Mouse (Mus musculus) heart, embryonic 12.5 days (tissue): ENCODE measurements at regions not wholly inside any gene's neighbourhood (a gene's known extent, or its start where the extent isn't known, plus 50 kb on each side); places are given as distances from the start of the nearest gene placed in this dataset.

ENCODE experiments used
- ATAC-seq: fragments of 200-750 bp; cut with Nextera tagmentation; 2 replicates; pipeline ENCODE4 v1.8.0; 2017; ENCODE audit warnings: moderate TSS enrichment, moderate library complexity; ENCODE audit not compliant: insufficient number of reproducible peaks, low FRiP score
- H3K27ac ChIP-seq: fragments of 300-500 bp; sonication (generic); 2 replicates; pipeline ENCODE4 v1.5.1; 2016; ENCODE audit warnings: mild to moderate bottlenecking, moderate library complexity; ENCODE audit not compliant: poor library complexity, severe bottlenecking
- H3K27me3 ChIP-seq: fragments of 300-500 bp; sonication (generic); replicated peaks from 2 replicates; pipeline ENCODE4 v1.6.1; 2016; ENCODE audit warnings: mild to moderate bottlenecking, moderate library complexity
- H3K36me3 ChIP-seq: fragments of 300-500 bp; sonication (generic); 2 replicates; pipeline ENCODE4 v1.6.1; 2016; ENCODE audit warnings: mild to moderate bottlenecking, moderate library complexity
- H3K4me1 ChIP-seq: fragments of 300-500 bp; sonication (generic); replicated peaks from 2 replicates; pipeline ENCODE4 v1.6.1; 2016; ENCODE audit warnings: mild to moderate bottlenecking
- H3K4me2 ChIP-seq: fragments of 300-500 bp; sonication (generic); 2 replicates; pipeline ENCODE4 v1.6.1; 2016; ENCODE audit warnings: mild to moderate bottlenecking, moderate library complexity
- H3K4me3 ChIP-seq: fragments of 300-500 bp; sonication (generic); 2 replicates; pipeline ENCODE4 v1.5.1; 2016; ENCODE audit warnings: mild to moderate bottlenecking
- H3K9ac ChIP-seq: fragments of 300-500 bp; sonication (generic); 2 replicates; pipeline ENCODE4 v1.6.1; 2016; ENCODE audit warnings: mild to moderate bottlenecking, moderate library complexity
- H3K9me3 ChIP-seq: fragments of 300-500 bp; sonication (generic); replicated peaks from 2 replicates; pipeline ENCODE4 v1.6.1; 2016; ENCODE audit warnings: mild to moderate bottlenecking, moderate library complexity
- WGBS: fragments of 180-500 bp; shearing (Covaris S2); methylation state at CpG from one replicate; pipeline ENCODE4 v1.1.7; 2016; 5-methylcytosine and 5-hydroxymethylcytosine counted together

DNA sequence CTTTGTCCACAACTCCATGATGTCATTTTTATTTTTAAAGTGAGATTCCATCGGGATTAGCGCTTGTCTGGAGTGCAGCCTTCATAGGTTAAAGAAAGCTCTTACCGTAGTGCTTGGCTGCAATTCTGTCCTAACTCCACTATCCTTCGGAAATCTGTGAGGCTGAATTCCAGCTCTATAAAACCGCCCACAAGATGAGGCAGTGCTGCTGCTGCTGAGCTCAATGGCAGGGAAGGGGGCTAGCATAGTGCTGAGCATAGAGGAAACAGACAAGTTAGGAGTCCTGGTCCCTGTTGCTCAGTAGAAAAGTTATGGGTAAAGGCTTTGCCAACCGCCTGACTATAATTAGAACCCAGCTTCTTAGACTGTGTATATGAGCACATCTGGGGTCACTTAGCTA is 163.5 kb downstream of the Maf start:
- no peak for ATAC-seq
- WGBS: 51% methylated on average over 6 of the region's 6 CpGs
- H3K9ac ChIP-seq: no peak overlapping the region

DNA sequence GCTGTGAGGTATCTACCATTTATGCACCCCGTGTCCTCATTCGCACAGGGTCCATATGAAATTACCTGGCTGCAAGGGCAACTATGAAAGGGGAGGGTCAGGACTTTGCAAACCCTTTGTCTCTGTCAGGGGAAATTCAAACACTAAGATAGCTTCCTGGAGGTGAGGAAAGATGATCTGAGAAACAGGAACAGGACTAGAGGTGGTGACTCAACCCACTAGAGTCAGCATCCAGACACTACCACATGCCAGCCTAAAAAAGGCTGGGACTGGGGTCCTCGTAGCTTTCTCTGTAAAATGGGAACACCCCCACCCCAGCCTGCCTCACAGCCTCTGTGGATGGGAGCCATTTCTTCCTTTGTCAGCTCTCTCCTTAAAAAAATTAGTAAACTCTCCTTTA is 164.7 kb downstream of the Maf start:
- no peak for ATAC-seq
- Histone ChIP-seq H3K9ac (no peak overlapping the region), H3K36me3 (no peaks in the 10 kb centered on the region), H3K4me3 (no peak overlapping the region), H3K4me1 (0 out of 2 replicates have a peak, but pooled peaks cover 10% of the 10 kb centered on the region), H3K27ac (no peak overlapping the region), H3K27me3 (no peaks in the 10 kb centered on the region; the same call in 1 of the 2 replicates), H3K4me2 (no peak overlapping the region), H3K9me3 (no peaks in the 10 kb centered on the region)
- WGBS: 82% methylated on average over 3 of the region's 3 CpGs

More for the DNA sequence above, 163.5 kb downstream of the Maf start:
- H3K4me2 ChIP-seq: no peak overlapping the region
- no peaks in the 10 kb centered on the region for H3K36me3 ChIP-seq
- 0 out of 2 replicates have a peak, but pooled peaks cover 10% of the 10 kb centered on the region for H3K4me1 ChIP-seq
- no peaks in the 10 kb centered on the region; the same call in 1 of the 2 replicates for H3K27me3 ChIP-seq
- H3K9me3 ChIP-seq: no peaks in the 10 kb centered on the region
- no peak overlapping the region for H3K27ac ChIP-seq
- H3K4me3 ChIP-seq: no peak overlapping the region

DNA sequence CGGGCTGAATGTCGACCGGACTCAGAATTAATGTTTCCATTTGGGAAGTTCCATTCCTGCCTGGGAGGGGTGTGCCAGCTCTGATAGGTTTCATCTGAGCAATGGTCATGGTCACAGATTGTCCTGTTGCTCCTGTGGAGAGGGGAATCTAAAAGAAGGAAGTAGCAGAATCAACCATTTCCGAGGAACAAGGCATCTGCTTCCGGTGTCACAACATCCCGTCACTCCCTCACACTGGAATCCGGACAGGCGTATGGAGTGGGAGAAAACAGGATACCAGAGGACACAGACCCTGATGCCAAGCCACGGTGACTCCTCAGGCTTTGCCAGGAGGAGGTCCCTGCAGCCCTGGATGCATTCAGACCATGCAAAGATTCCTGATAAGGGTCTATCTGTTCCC is 168.0 kb downstream of the Maf start:
- ATAC-seq: 0 out of 2 replicates have a peak, but pooled peaks have one; percentile 36
- H3K27ac ChIP-seq: no peak overlapping the region
- 41% methylated on average over 9 of the region's 9 CpGs for WGBS
- no peak overlapping the region for H3K4me3 ChIP-seq
- no peaks in the 10 kb centered on the region for H3K36me3 ChIP-seq
- peaks cover 17% of the 10 kb centered on the region; the same call in 1 of the 2 replicates for H3K4me1 ChIP-seq
- no peaks in the 10 kb centered on the region; the same call in 1 of the 2 replicates for H3K27me3 ChIP-seq
- H3K9me3 ChIP-seq: no peaks in the 10 kb centered on the region
- H3K9ac ChIP-seq: no peak overlapping the region
- no peak overlapping the region for H3K4me2 ChIP-seq

DNA sequence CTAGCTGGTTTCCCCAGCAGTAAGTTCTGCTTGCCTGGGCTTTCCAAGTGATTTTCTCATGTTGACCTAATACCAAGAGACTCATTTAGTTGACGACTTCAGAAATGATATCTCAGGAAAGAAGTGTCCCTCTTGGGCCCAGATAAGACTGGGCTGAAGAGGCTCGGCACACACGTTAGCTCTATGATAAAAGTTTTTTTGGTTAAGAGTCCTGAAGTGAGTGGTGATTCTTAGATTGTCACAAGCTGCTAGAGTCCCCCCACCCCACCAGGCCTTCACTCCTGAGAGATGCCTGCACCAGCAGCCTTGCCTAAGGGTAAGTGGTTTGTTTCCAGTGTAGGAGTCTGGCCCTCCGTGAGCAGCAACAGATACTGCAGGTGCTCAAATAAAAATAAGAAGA is 169.4 kb downstream of the Maf start:
- no peaks in the 10 kb centered on the region for H3K36me3 ChIP-seq
- no peak overlapping the region for H3K4me2 ChIP-seq
- no peak overlapping the region for H3K4me3 ChIP-seq
- no peaks in the 10 kb centered on the region for H3K9me3 ChIP-seq
- no peak overlapping the region for H3K9ac ChIP-seq
- H3K4me1 ChIP-seq: peaks cover 20% of the 10 kb centered on the region; the same call in 1 of the 2 replicates
- no peak for ATAC-seq
- no peaks in the 10 kb centered on the region; the same call in 1 of the 2 replicates for H3K27me3 ChIP-seq
- 23% methylated on average over 4 of the region's 4 CpGs for WGBS
- no peak overlapping the region for H3K27ac ChIP-seq

DNA sequence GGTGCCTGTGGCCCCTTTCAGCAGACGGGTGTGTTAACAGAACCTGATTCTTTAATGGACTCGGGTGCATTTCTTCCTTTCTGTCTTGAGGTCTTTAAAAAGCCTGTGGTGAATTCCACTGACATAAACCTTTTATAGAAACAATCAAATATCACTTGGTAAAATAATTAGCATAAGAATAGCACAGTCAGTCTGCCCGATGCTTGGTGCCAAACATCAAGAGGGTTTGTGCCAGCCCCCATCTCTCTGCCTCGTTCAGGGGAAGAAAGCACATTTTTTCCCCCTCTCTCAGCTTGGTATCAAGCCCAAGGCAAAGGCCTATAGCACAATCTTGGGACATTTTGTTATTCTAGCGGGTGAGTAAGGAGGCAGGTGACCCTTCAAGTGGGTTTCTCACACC is 169.8 kb downstream of the Maf start:
- Histone ChIP-seq H3K9ac (no peak overlapping the region), H3K9me3 (no peaks in the 10 kb centered on the region), H3K4me2 (no peak overlapping the region), H3K27ac (no peak overlapping the region), H3K27me3 (no peaks in the 10 kb centered on the region; the same call in 1 of the 2 replicates), H3K4me3 (no peak overlapping the region), H3K36me3 (no peaks in the 10 kb centered on the region), H3K4me1 (peaks cover 20% of the 10 kb centered on the region; the same call in 1 of the 2 replicates)
- 53% methylated on average over 5 of the region's 5 CpGs for WGBS
- no peak for ATAC-seq

DNA sequence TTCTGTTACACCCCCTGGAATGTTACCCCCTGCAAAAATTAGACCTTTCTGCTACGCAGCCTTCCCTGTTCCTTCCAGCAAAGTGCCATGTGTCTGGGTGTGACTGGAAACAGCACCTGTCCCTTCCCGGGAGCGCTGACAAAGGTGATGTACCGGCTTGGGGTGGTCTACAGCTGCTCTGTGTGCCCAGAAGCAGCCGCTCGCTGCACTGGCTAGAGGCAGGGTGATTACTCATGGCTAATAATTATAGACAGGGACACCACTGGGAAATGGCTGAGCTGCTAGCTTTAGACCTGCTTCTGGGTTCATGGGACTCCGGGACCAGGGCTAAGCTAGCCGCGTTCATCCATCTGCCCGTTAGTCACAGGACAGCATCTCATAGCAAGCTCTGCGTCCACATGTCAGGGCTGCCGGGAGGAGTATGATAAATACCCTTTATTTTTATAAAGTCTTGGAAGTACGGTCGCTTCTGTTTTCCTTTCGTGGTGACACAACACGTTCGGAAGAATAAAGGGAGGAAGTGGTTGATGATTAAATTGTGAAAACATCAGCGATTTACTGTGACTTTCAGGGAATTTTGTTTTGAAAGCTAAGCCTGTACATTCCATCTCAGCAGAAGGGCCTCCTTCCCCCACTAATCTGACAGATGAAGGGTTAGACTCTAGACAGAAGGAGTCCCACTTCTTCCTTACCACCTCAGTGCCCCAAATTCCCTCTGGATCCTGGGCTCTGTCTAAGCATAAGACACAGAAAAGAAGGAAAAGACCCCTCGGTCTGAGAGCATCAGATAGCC is 170.8 kb downstream of the Maf start:
- no peak overlapping the region for H3K4me2 ChIP-seq
- H3K9me3 ChIP-seq: no peaks in the 10 kb centered on the region
- 52% methylated on average over 19 of the region's 19 CpGs for WGBS
- H3K9ac ChIP-seq: no peak overlapping the region
- no peak for ATAC-seq
- H3K36me3 ChIP-seq: no peaks in the 10 kb centered on the region
- no peak overlapping the region for H3K4me3 ChIP-seq
- no peaks in the 10 kb centered on the region; the same call in 1 of the 2 replicates for H3K27me3 ChIP-seq
- no peak overlapping the region for H3K27ac ChIP-seq
- peaks cover 29% of the 10 kb centered on the region for H3K4me1 ChIP-seq

DNA sequence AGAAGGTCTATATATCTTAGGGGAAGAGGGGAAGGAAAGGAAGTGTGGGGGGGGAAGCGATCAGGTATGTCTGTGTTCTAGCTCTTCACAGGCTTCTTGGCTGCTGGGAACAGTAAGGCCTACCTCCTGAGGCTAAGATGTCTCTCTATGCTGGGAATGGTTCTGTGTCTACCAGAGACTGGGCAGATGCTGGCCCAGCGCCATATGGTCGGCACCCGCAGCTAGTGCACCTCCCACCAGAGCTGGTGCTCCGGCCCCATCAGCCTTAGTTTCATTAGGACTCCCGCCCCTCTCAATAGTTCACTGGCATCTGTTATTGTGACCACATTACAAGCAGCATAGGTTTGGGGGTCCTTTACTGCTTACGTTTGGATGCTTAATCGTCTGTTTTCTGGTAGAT is 171.6 kb downstream of the Maf start:
- no peak overlapping the region for H3K27ac ChIP-seq
- ATAC-seq: no peak
- no peak overlapping the region for H3K4me3 ChIP-seq
- no peaks in the 10 kb centered on the region for H3K36me3 ChIP-seq
- 79% methylated on average over 8 of the region's 8 CpGs for WGBS
- H3K4me2 ChIP-seq: no peak overlapping the region
- H3K4me1 ChIP-seq: peaks cover 35% of the 10 kb centered on the region
- H3K9me3 ChIP-seq: no peaks in the 10 kb centered on the region
- H3K27me3 ChIP-seq: no peaks in the 10 kb centered on the region; the same call in 1 of the 2 replicates
- no peak overlapping the region for H3K9ac ChIP-seq

DNA sequence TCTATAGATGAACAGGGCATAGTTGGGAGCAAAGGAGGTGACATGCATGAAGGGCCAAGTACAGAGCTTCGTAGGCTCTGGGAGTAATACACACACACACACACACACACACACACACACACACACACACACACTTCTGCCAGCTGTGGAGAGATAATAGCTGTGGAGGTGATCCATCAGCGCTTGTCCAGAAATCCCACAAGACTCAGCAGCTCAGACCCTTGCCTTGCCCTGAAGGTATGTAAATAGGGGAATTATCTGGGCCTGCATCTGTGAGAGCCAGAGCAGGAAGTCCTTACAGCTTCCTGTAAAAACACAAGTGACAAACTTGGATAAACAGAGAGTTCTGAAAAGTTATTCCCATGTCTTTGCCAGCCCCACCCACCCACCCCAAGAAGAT is 173.6 kb downstream of the Maf start:
- Histone ChIP-seq H3K27ac (no peak overlapping the region), H3K4me1 (peaks cover 43% of the 10 kb centered on the region)
- 45% methylated on average over 2 of the region's 2 CpGs for WGBS

DNA sequence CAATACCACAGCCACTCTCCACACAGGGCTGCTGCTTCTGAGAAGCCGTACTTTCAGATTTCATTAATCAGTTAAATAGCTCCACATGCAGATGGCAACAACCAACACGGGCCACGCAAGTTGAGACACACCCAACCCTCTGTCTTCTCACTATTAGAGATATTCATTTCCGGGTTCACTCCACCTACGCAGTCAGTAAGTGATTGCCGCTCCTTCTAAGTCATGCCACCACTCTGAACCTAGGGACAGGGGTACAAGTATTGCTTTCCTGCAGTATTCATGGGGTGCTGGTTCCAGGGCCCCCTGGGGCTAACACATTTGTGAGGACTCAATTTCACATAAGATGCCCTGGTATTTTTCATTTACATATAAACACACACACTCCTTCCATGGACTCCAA is 176.3 kb downstream of the Maf start:
- H3K4me3 ChIP-seq: no peak overlapping the region
- no peak overlapping the region for H3K27ac ChIP-seq
- no peaks in the 10 kb centered on the region; the same call in 1 of the 2 replicates for H3K27me3 ChIP-seq
- no peak overlapping the region for H3K4me2 ChIP-seq
- no peak overlapping the region for H3K9ac ChIP-seq
- no peaks in the 10 kb centered on the region for H3K9me3 ChIP-seq
- H3K36me3 ChIP-seq: no peaks in the 10 kb centered on the region
- peaks cover 60% of the 10 kb centered on the region for H3K4me1 ChIP-seq
- no peak for ATAC-seq
- WGBS: 80% methylated on average over 6 of the region's 6 CpGs

More for the DNA sequence above, 173.6 kb downstream of the Maf start:
- Histone ChIP-seq H3K27me3 (no peaks in the 10 kb centered on the region; the same call in 1 of the 2 replicates), H3K36me3 (no peaks in the 10 kb centered on the region), H3K9me3 (no peaks in the 10 kb centered on the region), H3K4me3 (no peak overlapping the region), H3K4me2 (no peak overlapping the region), H3K9ac (no peak overlapping the region)
- ATAC-seq: no peak

DNA sequence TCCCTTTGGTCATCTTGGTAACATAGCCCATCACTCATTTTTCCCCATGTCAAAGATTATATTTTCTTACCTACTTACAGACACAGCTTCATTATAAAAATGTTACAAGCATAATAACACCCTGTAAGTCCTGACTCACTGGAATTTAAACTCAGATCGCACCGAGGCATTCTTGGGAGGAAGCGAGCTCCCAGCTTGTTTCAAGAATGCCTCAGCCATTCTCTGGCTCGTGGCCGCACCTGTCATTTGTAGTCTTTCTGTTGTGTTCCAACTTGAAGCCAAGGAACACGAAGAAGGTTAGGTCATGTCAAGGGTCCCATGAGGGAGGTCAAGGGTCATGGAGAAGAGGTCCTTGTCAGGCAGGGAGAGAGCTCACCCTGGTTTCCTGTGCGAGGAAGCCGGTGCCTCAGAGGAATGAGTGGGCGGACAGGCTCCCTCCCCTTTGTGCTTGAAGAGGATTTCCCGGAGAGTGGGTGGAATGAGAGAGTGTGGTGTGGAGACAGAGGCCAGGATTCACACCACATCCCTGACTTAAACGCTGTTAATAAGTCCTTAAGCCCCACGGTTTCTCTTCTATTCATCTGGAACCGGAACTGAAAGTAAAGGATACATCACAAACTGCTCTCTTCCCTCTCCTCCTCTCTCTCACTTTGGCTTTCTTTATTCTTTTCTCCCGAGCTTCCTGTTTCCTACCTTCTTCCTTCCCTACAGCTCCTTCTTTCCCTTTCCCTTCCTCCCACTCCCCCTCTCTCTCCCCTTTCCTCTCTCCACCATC is 177.8 kb downstream of the Maf start:
- Histone ChIP-seq H3K4me2 (peak overlapping the region; percentile 27), H3K9me3 (no peaks in the 10 kb centered on the region), H3K27me3 (no peaks in the 10 kb centered on the region), H3K9ac (no peak overlapping the region), H3K4me1 (peaks cover 55% of the 10 kb centered on the region), H3K4me3 (no peak overlapping the region), H3K27ac (no peak overlapping the region), H3K36me3 (no peaks in the 10 kb centered on the region)
- no peak for ATAC-seq
- 33% methylated on average over 14 of the region's 14 CpGs for WGBS

DNA sequence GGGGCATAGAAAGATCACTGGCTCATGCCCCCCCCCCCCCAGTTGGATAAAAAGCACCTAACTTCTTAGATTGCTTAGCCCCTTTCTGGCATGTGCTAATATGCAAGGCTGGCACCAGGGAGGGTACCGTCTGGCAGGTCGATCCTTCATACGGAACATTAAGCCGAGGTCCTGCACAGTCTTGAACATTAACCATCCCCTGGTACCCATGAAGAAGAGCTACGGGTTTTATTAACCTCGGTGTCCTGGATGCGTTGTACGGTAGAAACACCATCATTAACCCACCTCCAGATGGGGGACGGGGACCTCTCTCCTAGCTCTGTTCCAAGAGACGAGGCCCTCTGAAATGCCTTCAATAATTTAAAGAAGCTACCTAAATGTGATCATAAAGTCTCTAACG is 178.7 kb downstream of the Maf start:
- Histone ChIP-seq H3K9ac (no peak overlapping the region), H3K4me2 (no peak overlapping the region), H3K9me3 (no peaks in the 10 kb centered on the region), H3K4me3 (no peak overlapping the region), H3K36me3 (no peaks in the 10 kb centered on the region), H3K4me1 (peaks cover 51% of the 10 kb centered on the region), H3K27ac (no peak overlapping the region), H3K27me3 (no peaks in the 10 kb centered on the region)
- ATAC-seq: no peak
- 91% methylated on average over 11 of the region's 11 CpGs for WGBS
